Mouse (Mus musculus) B cell, adult 2 months (primary cell): ENCODE results near the gene Ppargc1a.

Experiments used
- DNase-seq, 2 experiments: peaks; one replicate each; pipeline ENCODE4 v3.0.0; 2022

Gene Ppargc1a

GRCm38 (mm10) chr5:51567659-51568058 is at the start of gene Ppargc1a:
Ppargc1a (minus strand) TSS chr5:51567726.
- no peak for DNase-seq

DNA sequence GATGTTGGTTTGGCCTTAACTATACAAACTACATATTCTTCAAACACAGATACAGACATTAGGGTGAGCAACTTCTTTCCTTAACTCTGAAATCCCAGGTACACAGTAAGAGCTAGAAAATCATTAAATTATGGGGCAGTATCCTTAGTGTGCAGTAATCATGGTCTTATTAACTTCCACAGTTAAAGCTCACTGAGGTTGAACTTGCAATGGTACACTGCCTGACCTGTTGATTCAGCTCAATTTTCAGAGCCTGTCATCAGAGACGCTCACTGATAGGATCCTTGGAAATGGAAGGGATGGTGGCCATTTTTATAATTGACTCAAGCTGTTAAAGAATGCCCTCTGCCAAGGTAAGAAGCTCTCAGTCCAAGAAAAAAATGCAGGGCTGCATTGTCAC is 49.4 kb upstream of the Ppargc1a start:
- no peak for DNase-seq

DNA sequence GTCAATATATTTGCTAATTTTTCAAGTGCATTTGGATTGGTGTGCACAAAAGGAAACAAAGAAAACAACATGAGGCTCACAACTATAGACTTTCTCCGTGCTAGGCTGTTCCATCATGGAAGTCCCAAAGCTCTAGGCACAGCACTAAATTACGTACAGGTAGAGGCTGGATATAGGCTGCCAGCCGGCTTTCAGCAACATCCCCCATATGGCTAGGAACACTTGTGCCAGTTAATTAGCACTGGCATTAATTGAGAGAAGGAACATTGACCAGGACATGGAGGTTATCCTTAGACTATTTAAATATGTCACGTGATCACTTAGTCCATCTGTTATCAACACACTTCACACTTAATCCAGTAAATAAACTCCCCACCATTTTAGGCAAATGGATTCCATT is 44.5 kb upstream of the Ppargc1a start:
- no peak for DNase-seq

DNA sequence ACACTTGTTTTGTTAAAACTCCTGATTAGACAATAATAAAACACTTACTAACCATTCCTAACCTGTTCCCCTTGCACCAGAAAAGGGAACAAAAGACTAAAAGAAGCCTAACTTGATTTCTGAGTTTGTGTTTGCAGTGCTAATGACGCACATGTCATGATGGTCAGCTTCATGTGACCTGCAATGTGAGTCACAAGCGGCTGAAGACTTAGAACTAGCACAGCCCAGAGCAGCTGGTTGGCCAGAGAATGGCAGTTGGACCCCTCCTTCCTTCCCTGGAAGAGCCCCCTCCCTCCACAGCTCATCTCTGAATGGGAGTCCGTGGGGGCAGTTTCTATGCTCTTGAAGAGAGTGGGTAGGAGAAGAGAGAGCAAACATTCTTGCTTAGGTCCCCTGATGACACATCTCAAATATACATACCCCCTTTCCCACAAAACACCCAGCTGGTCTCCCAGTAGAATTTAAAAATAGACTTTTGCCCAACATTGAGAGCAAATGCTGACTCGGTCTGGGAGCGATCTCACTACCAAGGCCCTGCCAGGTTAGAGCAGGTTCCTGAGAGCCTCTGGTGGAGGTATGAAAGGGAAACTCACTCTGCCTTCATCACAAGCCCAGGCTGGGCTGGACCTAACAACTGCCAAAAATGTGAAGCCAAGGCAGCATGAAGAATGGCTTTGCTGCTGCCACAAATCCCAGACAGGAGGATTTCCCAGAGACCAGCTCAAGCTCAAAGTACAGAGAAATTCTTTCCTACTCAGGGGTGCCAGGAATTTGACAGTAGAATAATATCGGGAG is 40.4 kb upstream of the Ppargc1a start:
- no peak for DNase-seq

DNA sequence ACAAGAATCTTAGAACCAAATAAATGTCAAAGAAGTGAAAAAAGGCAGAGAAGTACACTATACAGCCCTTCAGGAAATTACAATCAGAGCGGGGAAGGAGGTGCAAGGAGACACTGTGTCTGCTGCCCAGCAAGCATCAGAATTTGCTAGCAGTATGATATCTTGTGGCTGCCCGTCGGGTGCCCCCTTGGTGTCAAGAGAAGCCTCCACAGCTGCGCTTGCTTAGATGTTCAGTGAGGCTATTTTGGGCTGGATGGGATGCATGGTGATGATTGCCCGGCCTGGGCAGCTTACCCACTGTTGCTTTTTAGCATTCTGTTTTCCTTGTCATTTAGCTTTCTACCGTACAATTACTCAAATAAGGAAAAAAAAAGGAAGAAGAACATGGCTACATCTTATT is 32.0 kb upstream of the Ppargc1a start:
- DNase-seq: no peak

GRCm38 (mm10) chr5:51595644-51596043 is 28.1 kb upstream of the Ppargc1a start:
- no peak for DNase-seq

DNA sequence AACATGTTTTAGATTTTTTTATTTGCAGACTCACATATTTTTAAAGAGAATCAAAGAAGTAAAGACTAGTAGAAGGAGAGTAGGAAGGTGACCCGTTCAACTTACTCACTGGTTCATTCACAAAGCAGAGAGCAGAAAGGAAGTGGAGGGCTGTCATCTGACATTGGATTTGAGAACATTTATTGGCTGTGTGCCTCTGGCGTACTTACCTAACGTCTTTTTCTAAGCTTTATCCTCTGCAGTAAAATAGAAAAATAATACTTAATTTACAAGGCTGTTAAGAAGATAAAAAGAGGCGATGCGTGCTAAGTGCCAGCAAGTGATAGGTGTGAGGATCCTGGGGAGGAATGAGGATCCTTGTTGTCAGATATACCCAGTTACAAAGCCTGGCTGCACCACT is 24.7 kb upstream of the Ppargc1a start:
- no peak for DNase-seq

DNA sequence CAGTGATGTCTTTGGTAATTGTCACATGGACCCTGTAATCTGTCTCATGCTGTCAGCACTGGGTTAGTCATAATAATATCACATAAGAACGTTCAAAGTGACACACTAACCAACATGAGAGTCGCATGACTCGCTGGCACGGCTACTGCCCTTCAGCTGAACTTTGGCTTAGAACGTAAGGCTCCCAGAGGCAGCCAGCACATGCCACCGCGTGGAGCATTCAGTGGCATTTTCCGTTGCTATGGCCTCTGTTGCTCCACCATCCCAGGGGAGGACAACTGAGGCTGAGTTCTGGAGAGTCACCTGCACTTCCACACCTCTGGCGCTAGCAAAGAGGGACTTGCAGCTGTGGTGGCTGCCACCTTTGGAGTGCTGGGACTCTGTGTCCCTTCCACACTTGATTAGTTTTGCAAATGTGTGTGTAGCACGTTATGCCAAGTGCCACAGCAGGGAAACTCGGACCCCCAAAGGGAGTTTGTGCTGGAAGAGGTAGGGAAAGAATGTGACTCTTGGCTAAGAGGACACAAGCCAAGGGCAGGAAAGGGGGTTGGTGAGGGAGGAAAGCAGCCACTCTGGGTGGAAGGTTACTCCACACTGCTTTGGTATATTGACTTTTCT is 24.1 kb upstream of the Ppargc1a start:
- DNase-seq: no peak

GRCm38 (mm10) chr5:51586187-51586586 is 18.7 kb upstream of the Ppargc1a start:
- DNase-seq: no peak

GRCm38 (mm10) chr5:51584987-51585386 is 17.5 kb upstream of the Ppargc1a start:
- no peak for DNase-seq

GRCm38 (mm10) chr5:51584186-51584585 is 16.7 kb upstream of the Ppargc1a start:
- DNase-seq: no peak

GRCm38 (mm10) chr5:51583632-51584031 is 16.1 kb upstream of the Ppargc1a start:
- DNase-seq: no peak

DNA sequence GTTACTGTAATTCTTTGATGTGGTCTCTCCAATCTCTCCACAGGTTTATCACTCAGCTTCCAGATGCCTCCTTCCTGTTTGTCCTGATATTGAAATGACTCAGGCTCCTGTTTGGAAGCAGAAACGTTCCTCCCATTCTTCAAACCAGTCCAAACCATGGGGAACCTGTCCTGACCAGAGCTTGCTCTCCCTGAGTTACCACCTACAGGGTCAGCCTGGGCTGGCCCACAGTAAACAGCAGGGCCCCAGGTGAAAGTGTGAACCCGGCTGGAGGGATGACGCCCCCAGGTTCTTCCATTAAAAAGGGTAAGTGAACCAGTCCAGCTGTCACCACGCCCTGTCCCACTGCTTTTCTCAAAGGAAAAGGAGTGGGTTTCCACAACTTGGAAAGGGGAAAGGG is 15.5 kb upstream of the Ppargc1a start:
- no peak for DNase-seq

GRCm38 (mm10) chr5:51582618-51583017 is 15.1 kb upstream of the Ppargc1a start:
- no peak for DNase-seq

DNA sequence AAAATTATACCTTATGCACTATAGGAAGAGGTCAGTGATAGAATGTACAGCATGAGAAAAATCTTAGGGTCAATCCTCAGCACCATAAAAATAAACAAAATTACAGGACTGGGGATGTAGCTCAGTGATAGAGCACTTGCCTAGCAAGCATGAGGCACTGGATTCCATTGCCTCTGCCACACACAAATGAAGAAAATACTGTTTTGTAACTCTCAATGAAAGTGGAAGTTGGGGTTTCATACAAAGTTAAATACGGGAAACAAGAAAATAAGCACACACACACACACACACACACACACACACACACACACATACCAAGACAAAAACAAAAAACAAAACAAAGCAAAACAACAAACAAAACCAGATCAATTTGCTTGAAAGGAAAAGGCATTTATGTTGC is 10.1 kb upstream of the Ppargc1a start:
- no peak for DNase-seq

GRCm38 (mm10) chr5:51573770-51574169 is 6.2 kb upstream of the Ppargc1a start:
- no peak for DNase-seq

DNA sequence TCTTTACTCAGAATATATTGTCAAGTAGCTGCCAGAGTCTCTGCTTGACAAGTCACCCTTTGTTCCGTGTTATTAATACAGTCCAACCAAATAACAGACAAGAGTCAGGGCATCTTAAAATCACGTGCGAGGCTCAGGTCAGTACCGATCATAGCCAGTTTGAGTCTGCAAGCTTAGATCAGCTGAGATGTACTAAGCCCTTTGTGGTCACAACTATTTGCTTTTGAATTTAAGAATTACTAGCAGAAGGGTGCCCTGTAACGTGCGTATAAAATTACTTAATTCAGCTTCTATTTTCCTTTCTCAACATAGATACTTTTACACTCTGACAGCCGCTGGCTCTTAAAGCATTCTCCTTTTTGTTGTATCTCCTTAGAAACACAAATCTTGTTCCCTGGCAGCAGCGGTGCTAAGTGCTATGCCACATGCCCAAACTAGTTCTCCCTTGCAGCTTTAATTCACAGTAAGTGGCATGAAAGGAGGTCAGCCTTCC is 718 bp upstream of the Ppargc1a start:
- DNase-seq: no peak

DNA sequence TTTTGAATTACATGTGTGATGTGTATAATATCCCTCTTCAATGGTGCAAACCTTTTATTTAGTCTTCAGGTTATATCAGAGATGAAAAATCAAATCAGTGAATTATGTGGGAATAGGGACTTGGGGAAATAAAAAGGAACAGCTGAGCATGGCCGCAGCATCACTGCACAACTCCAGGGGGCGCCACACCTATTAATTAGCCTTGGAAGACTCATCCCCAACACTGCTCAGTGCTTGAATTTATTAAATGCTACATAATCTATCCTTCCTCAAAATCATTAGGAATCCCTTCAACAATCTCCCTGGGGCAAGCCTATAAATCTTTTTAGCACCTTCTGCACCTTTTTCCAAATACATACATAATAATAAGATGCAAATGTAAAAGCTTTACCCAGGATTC is 1.9 kb downstream of the Ppargc1a start:
- DNase-seq: no peak

DNA sequence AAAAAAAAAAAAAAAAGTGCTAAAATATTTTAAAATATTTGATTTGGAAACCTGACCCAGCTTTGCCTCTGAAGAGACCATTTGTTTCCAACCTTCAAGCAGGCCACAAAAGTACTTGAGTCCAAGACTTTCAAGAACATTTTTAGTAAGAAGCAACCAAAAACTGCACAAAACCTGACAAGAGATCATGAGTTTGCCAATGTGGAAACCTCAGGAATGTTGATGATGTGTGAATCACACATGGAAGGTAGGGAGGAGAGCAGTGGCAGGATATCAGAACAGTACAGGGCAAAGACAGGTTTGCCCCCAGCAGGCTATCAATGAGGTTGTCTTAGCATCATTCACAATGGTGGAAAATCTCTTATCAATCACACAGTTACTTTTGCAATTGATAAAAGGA is 2.5 kb downstream of the Ppargc1a start:
- DNase-seq: no peak

- no peak for DNase-seq
Measured at GRCm38 (mm10) chr5:51563574-51563973, 4.0 kb downstream of the Ppargc1a start.

- DNase-seq: no peak
Measured at GRCm38 (mm10) chr5:51557607-51558278, 9.8 kb downstream of the Ppargc1a start.

DNA sequence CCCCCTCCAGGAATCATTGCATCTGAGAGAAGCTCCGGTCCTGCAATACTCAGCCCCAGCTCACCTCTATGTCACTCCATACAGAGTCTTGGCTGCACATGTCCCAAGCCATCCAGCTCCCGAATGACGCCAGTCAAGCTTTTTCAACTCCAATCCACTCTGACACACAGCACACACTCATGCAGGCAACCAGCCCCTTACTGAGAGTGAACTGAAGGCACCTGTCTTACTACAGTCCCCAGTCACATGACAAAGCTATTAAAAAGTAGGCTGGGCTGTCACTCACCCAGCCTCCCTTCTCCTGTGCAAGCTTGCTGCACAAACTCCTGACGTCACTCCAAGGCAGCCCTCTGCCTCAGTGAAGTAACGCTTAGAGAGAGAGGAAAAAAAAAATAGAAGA is 13.9 kb downstream of the Ppargc1a start:
- DNase-seq: peak; percentile 44 to 52

- peak in 1 of 2 experiments; percentile 3 for DNase-seq
Measured at GRCm38 (mm10) chr5:51553251-51553650, 14.3 kb downstream of the Ppargc1a start.
